Mouse (Mus musculus) gastrocnemius, postnatal 4 days (tissue): ENCODE data around the gene Cxcl17. TPM values are rescaled to one million over a fixed set of nuclear protein-coding genes. Genes with fewer than 3 reads are reported as not detected.
"Not testable (repeated sequence)": the region's sequence is repeated elsewhere in the genome, so short reads cannot be mapped to it uniquely, and the experiment has no call there.

Source experiments
- DNase-seq, 2 experiments: peaks; one replicate each; pipeline ENCODE4 v3.0.0; 2021 to 2022; ENCODE audit warnings: low spot score in 2 of 2, mixed read lengths in 2 of 2
- total RNA-seq, 2 experiments: library from RNA; stranded (reverse); gene quantifications; 2 replicates each; pipeline ENCODE4 v1.2.3; 2021

Gene Cxcl17
- total RNA-seq, 2 experiments from 2014 or later: not detected

DNA sequence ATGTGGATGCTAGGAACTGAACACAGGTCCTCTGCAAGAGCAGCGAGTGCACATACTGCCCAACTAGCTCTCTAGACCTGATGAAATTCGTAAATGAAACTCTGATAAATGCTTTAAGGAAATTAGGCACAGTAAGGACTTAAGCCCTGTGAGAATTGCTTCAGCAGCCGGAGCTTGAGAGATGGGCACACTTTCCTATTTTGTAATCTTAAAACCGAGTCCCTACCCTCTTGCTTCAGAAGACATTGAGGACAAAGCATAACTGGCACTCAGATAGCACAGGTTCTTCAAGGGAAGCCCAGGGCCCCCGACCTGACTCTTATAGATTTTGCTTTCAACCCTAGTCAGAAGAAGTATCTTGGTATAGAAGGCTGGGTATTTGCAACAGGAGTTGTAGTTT, 14.5 kb upstream of the Cxcl17 start:
- no peak for DNase-seq

- DNase-seq: not testable (repeated sequence)
These were observed 13.7 kb upstream of the Cxcl17 start for GRCm38 (mm10) chr7:25426380-25426779.

DNA sequence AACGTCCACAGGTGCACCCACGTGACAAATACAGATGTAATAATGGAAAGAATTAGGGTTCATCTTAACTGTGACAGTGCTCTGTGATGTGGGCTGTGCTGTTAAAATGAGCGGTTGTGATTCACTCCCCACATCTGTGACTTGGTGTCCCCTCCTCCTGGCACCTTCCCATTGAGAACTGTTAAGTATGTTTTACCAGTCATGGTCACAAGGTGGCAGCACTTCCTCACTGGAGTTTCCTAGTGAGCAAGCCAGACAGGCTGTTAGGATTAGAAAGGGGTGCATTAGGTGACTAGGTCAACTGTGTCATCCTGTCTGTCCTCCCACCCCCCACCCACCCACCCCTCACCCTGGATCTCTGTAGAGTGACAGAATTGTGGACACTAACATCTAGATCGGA, 11.7 kb upstream of the Cxcl17 start:
- DNase-seq: peak; percentile 51 to 74

DNA sequence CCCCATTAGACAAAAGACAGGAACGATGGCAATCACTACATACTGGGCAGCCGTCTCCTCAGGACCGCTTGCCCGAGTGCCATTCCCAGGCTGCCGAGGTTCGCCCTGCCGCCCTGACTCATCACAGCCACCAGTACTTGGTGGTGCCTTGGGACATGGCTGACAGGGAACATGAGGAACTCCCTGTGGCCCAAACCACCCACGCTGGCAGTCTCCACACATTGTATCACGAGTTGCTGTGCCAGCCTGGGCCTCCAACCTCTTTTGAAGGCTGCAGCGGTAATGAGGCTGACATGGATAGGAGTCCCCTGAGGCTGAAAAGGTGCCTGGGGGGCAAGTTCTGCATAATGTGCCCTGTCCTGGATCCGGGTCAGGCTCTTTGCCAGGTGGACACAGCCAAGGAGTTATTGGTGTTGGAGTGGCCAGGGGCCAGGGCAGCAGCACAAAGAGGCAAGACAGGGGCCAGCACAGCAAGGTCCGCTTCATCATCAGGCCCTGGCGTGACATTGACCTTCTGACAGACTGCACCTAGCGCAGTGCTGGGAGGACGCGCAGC, 9.7 kb upstream of the Cxcl17 start:
- DNase-seq: no peak

- no peak for DNase-seq
These were observed 7.3 kb upstream of the Cxcl17 start for GRCm38 (mm10) chr7:25419943-25420342.

GRCm38 (mm10) chr7:25419536-25419935, 6.8 kb upstream of the Cxcl17 start:
- DNase-seq: no peak

DNA sequence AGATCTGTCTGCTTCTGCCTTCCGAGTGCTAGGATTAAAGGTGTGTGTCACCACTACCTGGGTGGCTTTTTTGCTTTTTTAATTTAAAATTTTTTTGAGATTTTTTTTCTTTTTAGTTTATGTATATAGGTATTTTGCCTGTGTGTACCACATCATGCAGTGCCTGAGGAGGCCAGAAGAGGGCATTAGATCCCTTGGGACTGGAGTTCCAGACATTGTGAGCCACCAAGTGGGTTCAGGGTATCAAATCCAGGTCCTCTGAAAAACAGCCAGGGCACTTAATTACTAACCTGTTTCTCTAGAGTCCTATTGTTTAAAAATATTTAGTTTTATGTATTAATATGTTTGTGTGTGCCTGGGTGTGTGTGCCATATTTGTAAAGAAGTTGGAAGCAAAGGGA, 4.9 kb upstream of the Cxcl17 start:
- DNase-seq: no peak

- DNase-seq: no peak
These were observed 825 bp downstream of the Cxcl17 start for GRCm38 (mm10) chr7:25411861-25412260.

- DNase-seq: no peak
These were observed 1.6 kb downstream of the Cxcl17 start for GRCm38 (mm10) chr7:25410969-25411615.

DNA sequence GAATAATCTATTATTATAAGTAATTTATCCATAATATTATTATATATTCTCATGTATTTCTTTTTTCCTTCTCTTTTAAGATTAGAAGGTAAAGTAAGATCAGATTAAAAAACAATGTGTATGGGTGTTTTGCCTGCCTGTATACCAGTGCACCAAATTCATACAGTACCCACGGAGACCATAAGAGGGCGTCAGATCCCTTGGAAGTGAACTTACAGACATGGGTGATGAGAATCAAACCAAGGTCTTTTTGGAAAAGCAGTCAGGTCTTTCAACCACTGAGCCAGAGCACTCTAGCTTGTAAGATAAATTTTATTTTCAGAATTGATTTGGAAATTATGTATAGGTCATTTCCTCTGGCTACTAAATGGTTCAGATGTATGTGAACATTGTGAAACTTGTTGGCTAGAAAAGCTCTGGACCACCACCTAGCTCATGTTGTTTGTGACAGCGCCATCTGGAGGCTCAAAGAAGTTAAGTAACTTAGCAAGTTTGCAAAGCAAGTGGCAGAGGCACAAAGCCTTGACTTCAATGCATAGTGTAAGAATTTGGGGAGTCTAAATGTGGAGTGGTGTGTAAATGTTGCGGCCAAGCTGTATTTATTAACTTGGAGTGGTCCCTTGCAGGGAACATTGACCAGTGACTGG, 3.4 kb downstream of the Cxcl17 start:
- no peak for DNase-seq

DNA sequence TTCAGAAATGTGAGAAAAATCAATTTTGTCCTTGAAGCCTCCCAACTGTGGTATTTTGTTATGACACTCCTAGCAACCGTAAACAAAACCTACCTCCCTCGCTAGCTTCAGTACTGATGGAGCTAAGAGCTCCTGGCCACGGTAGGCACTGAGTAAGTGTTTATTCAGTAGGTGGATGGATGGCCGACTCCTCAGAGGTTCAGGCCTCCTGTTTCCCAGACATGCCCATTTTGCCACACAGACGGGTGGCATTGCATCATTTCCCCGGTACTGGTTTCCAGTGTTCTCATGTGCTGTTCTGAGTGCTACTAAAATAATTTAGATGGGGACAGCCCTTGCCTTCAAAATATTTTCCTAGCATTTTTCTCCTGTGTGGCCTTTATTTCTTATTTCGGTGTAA, 6.2 kb downstream of the Cxcl17 start:
- no peak for DNase-seq

DNA sequence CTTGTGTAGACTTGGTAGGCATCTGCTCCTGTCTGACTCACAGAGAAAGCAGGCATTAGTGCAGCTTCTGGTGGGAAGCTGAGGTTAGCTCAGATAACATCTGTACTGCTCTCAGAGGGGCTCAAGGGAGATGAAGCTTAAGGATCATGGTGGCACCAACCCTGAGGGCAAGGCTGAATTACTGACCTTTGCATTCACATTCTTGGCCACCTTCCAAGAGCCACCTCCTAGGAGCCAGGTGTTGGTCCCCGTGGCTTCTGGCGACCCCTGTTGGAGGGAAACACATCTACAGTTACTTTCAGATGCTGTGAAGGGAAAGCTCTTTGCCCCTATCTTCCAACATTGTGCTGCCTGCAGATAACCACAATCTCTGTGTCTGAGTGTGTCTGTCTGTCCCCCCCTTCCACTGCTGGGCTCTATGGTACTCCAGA, 10.0 kb downstream of the Cxcl17 start:
- DNase-seq: no peak

GRCm38 (mm10) chr7:25401986-25402385, 10.7 kb downstream of the Cxcl17 start:
- DNase-seq: no peak

GRCm38 (mm10) chr7:25401551-25401950, 11.1 kb downstream of the Cxcl17 start:
- DNase-seq: no peak

GRCm38 (mm10) chr7:25399028-25399427, 13.7 kb downstream of the Cxcl17 start:
- DNase-seq: not testable (repeated sequence)

DNA sequence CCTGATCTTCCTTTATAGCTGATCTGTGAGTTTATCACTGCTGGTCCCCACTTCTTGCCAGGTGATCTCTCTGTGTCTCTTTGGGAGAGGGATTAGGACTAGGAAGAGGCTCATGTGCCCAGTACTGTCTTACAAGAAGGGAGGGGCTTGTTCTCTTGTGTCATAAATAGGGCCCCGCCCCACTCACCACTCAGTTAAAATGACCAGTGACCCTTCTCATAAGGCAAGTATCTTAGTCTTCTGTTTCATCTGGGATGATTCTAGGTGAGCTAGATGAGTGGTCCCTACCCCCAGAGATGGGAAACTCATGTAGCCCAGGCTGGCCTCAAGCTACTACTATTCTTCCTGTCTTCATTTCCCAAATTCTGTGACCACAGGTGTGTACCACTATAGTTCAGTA, 14.1 kb downstream of the Cxcl17 start, which contains the start of gene Lipe:
Gene Lipe, minus strand, starts transcription at position 101 of the 400 bp plus-strand sequence.
- DNase-seq: no peak

DNA sequence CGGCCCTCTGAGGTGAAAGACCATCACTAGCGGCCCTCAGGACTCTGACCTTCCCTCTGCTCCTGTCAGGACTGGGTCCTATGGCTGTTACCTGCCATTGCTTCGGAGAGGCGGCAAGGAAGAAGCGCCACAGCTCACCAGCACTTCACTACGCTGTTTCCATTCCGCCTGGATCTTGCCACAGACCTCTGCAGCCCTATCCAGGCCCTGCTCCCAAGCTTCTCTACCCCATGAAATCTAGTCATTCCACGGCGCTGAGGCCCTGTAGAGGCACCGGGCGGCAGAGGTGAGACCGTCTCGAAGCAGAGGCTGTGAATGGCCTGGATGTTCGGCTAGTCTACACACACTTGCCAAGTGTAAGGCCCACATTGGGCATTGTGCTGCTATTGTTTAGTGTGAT, 16.1 kb downstream of the Cxcl17 start:
- no peak for DNase-seq

GRCm38 (mm10) chr7:25395558-25396521, 16.8 kb downstream of the Cxcl17 start:
- DNase-seq: peak; percentile 94 to 98

- DNase-seq: no peak
These were observed 17.5 kb downstream of the Cxcl17 start for GRCm38 (mm10) chr7:25395186-25395557.

GRCm38 (mm10) chr7:25394754-25395153, 17.9 kb downstream of the Cxcl17 start:
- DNase-seq: no peak

GRCm38 (mm10) chr7:25393451-25394210, 19.1 kb downstream of the Cxcl17 start:
- no peak for DNase-seq
